Comparison of ENCODE assay signal across 9 mouse cellular contexts in the genomic region with DNA sequence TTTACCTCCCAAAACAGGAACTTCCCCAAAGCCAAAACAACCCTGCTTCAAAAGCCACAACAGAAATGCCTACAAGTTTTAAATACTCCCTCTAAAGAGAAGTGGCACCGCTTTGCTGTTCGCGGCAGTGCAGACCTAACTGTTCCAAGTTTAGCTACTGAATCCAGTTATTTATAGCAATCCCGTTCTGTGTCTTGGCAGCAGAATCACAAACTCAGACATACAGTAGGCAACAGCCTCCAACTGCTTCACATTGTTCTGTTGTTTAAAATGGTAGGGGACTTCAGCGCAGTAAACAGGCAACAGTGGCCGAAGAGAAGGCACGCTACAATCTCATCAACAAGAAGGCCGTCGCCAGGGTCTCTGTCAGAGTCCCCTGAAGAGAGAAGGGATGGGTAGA.
A peak's percentile ranks its signal among the peaks of the same experiment; 100 is the strongest.
DNase-seq lines count a peak whose midpoint lies in the region; ATAC-seq lines count a peak whose summit lies in the region.
"Had no signal": no experiment of that assay in that cellular context is flagged by ENCODE, and none has a peak within 500 bp of the region (broad histone marks: within the 10 kb centered on the region; RNA-seq: fewer than 3 reads in every experiment).

No protein-coding gene starts in this region.

- no peak for ATAC-seq in kidney, embryonic 16.5 days (ENCODE audit: low FRiP score, low TSS enrichment)

- H3K9ac ChIP-seq in kidney, embryonic 16.5 days (replicated peaks; ENCODE audit: low read length): no peak overlapping the region
- H3K9ac ChIP-seq: neural tube, embryonic 12.5 days had no signal

- no peak overlapping the region for H3K4me2 ChIP-seq in kidney, embryonic 16.5 days (replicated peaks; ENCODE audit: low read depth, low read length)
- H3K4me2 ChIP-seq: neural tube, embryonic 12.5 days had no signal

- H3K36me3 ChIP-seq in kidney, embryonic 16.5 days (ENCODE audit: insufficient read depth, low read length): peaks cover 25% of the 10 kb centered on the region

- peaks cover 23% of the 10 kb centered on the region for H3K4me1 ChIP-seq in kidney, embryonic 16.5 days (ENCODE audit: insufficient read depth, low read length)

- H3K27ac ChIP-seq in kidney, embryonic 16.5 days (ENCODE audit: low read length): no peak overlapping the region
- H3K27ac ChIP-seq: neural tube, embryonic 12.5 days had no signal

- whole genome bisulfite sequencing in kidney, embryonic 16.5 days: 83% methylated on average over 9 of the region's 9 CpGs

- no peak overlapping the region for H3K4me3 ChIP-seq in kidney, embryonic 16.5 days (ENCODE audit: low read length)
- H3K4me3 ChIP-seq: neural tube, embryonic 12.5 days had no signal

- no peaks in the 10 kb centered on the region for H3K9me3 ChIP-seq in kidney, embryonic 16.5 days (ENCODE audit: low read length)

- no peaks in the 10 kb centered on the region for H3K27me3 ChIP-seq in kidney, embryonic 16.5 days (ENCODE audit: insufficient read depth, low read length)
- H3K27me3 ChIP-seq: neural tube, embryonic 12.5 days had no signal

- DNase-seq in gastrocnemius, adult 18-20 months (ENCODE audit: low spot score): peak; percentile 36
- DNase-seq in gastrocnemius, postnatal 10 days: no peak
- DNase-seq in right cerebral cortex, postnatal 10 days (ENCODE audit: low spot score in 2 of 2): peak; percentile 73 to 85
- no peak for DNase-seq in right cerebral cortex, adult 2 months (ENCODE audit: low spot score in 2 of 2)
- peak; percentile 88 for DNase-seq in layer of hippocampus, adult 9-11 months
- peak; percentile 90 for DNase-seq in telencephalon, adult 2 months (ENCODE audit: low read depth, low spot score)
- DNase-seq in thymus, postnatal 4 days: no peak

Comparison
In these comparisons a context has a peak if more than half of its experiments do, and no peak if none do; other contexts are left out.
1. DNase-seq: peak in gastrocnemius, adult 18-20 months (single experiment), right cerebral cortex, postnatal 10 days (2 of 2), layer of hippocampus, adult 9-11 months (single experiment) and telencephalon, adult 2 months (single experiment); none in gastrocnemius, postnatal 10 days (single experiment), right cerebral cortex, adult 2 months (0 of 2) and thymus, postnatal 4 days (single experiment).